In the genomic region with DNA sequence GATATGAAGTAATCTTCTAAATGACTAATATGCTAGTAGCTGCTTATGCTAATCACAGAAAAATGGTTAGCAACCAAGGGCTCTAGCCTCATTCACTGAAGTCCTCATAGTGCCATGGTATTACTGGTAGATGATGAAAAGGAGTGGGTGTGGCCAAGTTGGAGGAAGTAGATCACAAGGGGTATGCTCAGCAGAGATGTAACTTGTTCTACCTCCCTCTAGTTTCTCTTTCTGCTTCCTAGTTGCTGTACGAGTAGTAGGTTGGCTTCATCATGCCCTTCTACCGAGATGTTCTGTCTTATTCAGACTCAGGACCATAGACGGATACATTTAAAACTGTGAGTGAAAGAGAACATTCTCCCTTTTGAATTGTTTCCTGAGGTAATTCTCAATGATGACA, we compare ENCODE assay signal across 25 mouse cellular contexts.
"Had no signal": no experiment of that assay in that cellular context is flagged by ENCODE, and none has a peak within 500 bp of the region (broad histone marks: within the 10 kb centered on the region; RNA-seq: fewer than 3 reads in every experiment).

No protein-coding gene starts in this region.

- H3K36me3 ChIP-seq: heart, embryonic 13.5 days; heart, embryonic 15.5 days; hindbrain, embryonic 13.5 days; hindbrain, embryonic 15.5 days; limb, embryonic 10.5 days; limb, embryonic 12.5 days; liver, embryonic 13.5 days had no signal

- ATAC-seq: hindbrain, postnatal 0 days; intestine, postnatal 0 days had no signal

- H3K9me3 ChIP-seq: heart, embryonic 13.5 days; heart, embryonic 15.5 days; hindbrain, embryonic 13.5 days; hindbrain, embryonic 15.5 days; limb, embryonic 10.5 days; limb, embryonic 12.5 days; liver, embryonic 13.5 days had no signal

- H3K4me1 ChIP-seq: heart, embryonic 13.5 days; heart, embryonic 15.5 days; hindbrain, embryonic 13.5 days; hindbrain, embryonic 15.5 days; limb, embryonic 10.5 days; limb, embryonic 12.5 days; liver, embryonic 13.5 days had no signal

- H3K9ac ChIP-seq: heart, embryonic 13.5 days; heart, embryonic 15.5 days; hindbrain, embryonic 13.5 days; hindbrain, embryonic 15.5 days; limb, embryonic 12.5 days; liver, embryonic 13.5 days had no signal

- H3K4me2 ChIP-seq: heart, embryonic 11.5 days; heart, embryonic 13.5 days; heart, embryonic 15.5 days; hindbrain, embryonic 13.5 days; hindbrain, embryonic 15.5 days; limb, embryonic 12.5 days; liver, embryonic 11.5 days; liver, embryonic 13.5 days had no signal

- DNase-seq: gastrocnemius, postnatal 14 days; gastrocnemius, postnatal 36 days; heart, adult 11 months; heart, adult 2 months; heart, postnatal 14 days; heart, postnatal 36 days; kidney, adult 18-20 months; kidney, adult 8-10 months; kidney, postnatal 10 days; kidney, postnatal 25 days; kidney, postnatal 4 days; liver; liver, embryonic 13.5 days had no signal

- H3K4me3 ChIP-seq: heart, adult 2 months; heart, embryonic 13.5 days; heart, embryonic 15.5 days; hindbrain, embryonic 13.5 days; hindbrain, embryonic 15.5 days; layer of hippocampus, adult 2 months; left cerebral cortex, adult 2 months; limb, embryonic 10.5 days; limb, embryonic 12.5 days; liver, embryonic 13.5 days had no signal

- H3K27me3 ChIP-seq: heart, embryonic 13.5 days; heart, embryonic 15.5 days; hindbrain, embryonic 13.5 days; hindbrain, embryonic 15.5 days; limb, embryonic 12.5 days; liver, embryonic 13.5 days had no signal

- H3K27ac ChIP-seq: heart, adult 2 months; heart, embryonic 13.5 days; heart, embryonic 15.5 days; hindbrain, embryonic 13.5 days; hindbrain, embryonic 15.5 days; hindbrain, postnatal 0 days; layer of hippocampus, adult 2 months; left cerebral cortex, adult 2 months; limb, embryonic 10.5 days; limb, embryonic 12.5 days; liver, embryonic 13.5 days had no signal
